Mouse (Mus musculus) gastrocnemius, adult 2 months (tissue): ENCODE results near the gene Gm14137. TPM values are rescaled to one million over a fixed set of nuclear protein-coding genes. Genes with fewer than 3 reads are reported as not detected.

Source experiments
- DNase-seq: peaks from one replicate; pipeline ENCODE4 v3.0.0; 2022
- H3K27ac ChIP-seq: fragments of 200-600 bp; 2 replicates; pipeline ENCODE4 v1.8.1; 2022; ENCODE audit warnings: mild to moderate bottlenecking
- H3K4me3 ChIP-seq: fragments of 200-600 bp; 2 replicates; pipeline ENCODE4 v1.8.1; 2022; ENCODE audit warnings: mild to moderate bottlenecking, moderate library complexity
- CTCF ChIP-seq: fragments of 200-600 bp; IDR thresholded peaks from 2 replicates; pipeline ENCODE4 v1.8.1; 2022; ENCODE audit warnings: antibody characterized with exemption, mild to moderate bottlenecking, moderate library complexity
- intact Hi-C: fragments of 180-260 bp; cut with DNase I; formaldehyde crosslinking; loops from one replicate; pipeline ENCODE4 v1.15.1; 2025
- total RNA-seq, 2 experiments: library from RNA; stranded (reverse); gene quantifications; 2 replicates each; pipeline ENCODE4 v1.2.3; 2021

Gene Gm14137
- total RNA-seq, 2 experiments from 2014 or later = not detected

DNA sequence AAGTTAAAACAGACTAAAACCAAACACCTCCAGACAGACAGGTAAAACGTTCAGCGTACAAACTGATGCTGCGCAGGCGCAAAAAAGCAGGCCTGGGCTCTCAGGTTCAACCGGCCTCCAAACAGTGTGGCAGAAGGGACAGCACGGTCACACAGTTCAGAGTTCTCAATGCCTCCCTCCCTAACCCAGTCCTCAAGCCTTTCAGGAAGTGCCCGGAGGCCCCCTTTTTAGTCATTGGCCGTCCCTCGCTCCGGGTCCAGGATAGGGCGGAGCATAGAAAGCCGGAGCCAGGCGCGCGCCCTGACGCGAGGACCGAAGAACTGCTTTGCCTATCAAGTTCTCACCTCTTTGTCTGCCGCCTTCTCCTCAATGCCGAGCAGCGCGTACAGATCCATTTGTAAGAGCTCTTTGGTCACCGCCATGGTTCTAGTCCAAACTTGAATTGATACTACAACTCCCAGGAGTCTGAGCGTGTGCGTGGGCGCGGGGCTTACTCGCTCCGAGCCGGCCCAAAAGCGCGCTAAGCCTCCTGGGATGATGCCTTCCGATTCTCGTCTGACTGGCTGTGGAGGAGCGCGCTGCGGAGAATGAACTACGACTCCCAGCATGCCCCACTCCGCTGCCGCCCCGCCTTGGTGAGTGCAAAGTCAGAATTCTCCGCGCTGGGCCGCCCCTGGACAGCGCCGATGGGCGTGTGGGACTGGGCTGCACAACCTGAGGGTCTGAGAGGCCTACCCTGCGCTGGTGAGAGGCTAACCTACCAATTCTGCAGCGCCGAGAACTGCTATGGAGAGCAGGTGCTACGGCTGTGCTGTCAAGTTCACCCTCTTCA lies 34.3 kb downstream of the Gm14137 start, which contains the start of the genes Zfyve19 and Dnajc17:
Zfyve19 (plus strand) TSS at position 274 of the 832 bp plus-strand sequence.
Dnajc17 (minus strand) TSS at position 452 of the 832 bp plus-strand sequence.
- no peak for TF ChIP-seq CTCF
- DNase-seq = peak; percentile 97
- intact Hi-C loops = no loop called here
- H3K4me3 ChIP-seq = peak within 1 kb of the TSS; percentile 76
- peak within 1 kb of the TSS; percentile 94 for H3K27ac ChIP-seq

DNA sequence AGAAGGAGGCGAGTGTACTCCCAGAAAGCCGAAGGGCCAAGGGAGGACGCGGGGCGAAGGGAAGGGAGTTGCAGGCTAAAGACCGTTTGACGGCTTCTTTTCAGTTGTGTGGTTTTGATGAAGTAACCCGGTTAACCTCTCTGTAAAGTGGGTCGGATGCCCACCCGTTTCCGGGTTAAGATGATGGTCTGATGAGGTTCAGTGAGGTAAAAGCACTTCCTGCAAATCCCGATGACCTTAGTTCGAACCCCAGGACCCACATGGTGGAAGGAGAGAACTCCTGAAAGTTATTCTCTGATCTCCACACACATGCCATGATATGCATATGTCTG lies 34.8 kb downstream of the Gm14137 start:
- Histone ChIP-seq H3K27ac (peak overlapping the region; percentile 94), H3K4me3 (peak overlapping the region; percentile 76)
- DNase-seq = no peak
- no peak for TF ChIP-seq CTCF
- intact Hi-C loops = no loop called here

Other genes with a start within 250 kb of the Gm14137 start
- gene Chst14, start 248.0 kb upstream of the Gm14137 start, total RNA-seq = 1 to 10 TPM; 1.6 to 2.3 TPM
- 1 to 10 TPM; 3.2 to 4.8 TPM for gene Ccdc32, start 145.1 kb upstream of the Gm14137 start, total RNA-seq
- 1 to 10 TPM; 2.8 to 3.4 TPM for gene Rpusd2, start 139.7 kb upstream of the Gm14137 start, total RNA-seq
- under 1 TPM; 0.03 to 0.06 TPM for gene Knl1, start 127.4 kb upstream of the Gm14137 start, total RNA-seq
- 1 to 10 TPM in 1 of 2 experiments, under 1 TPM in 1; 0.70 to 1.3 TPM for gene Rad51, start 61.7 kb upstream of the Gm14137 start, total RNA-seq
- 1 to 10 TPM; 5.6 to 5.8 TPM for gene Rmdn3, start 17.5 kb upstream of the Gm14137 start, total RNA-seq
- not detected for gene Gchfr, start 6.7 kb upstream of the Gm14137 start, total RNA-seq
- 10 to 100 TPM; 13.3 to 13.9 TPM for gene Zfyve19, start 34.1 kb downstream of the Gm14137 start, total RNA-seq
- gene Dnajc17, start 34.3 kb downstream of the Gm14137 start, total RNA-seq = 1 to 10 TPM; 6.6 to 8.6 TPM
- gene Ppp1r14d, start 55.4 kb downstream of the Gm14137 start, total RNA-seq = not detected
- not detected for gene Spint1, start 62.9 kb downstream of the Gm14137 start, total RNA-seq
- not detected for gene Rhov, start 96.8 kb downstream of the Gm14137 start, total RNA-seq
- gene Vps18, start 114.2 kb downstream of the Gm14137 start, total RNA-seq = 10 to 100 TPM; 10.9 to 11.7 TPM
- gene Dll4, start 151.3 kb downstream of the Gm14137 start, total RNA-seq = 1 to 10 TPM; 3.8 to 4.8 TPM
- gene Chac1, start 176.7 kb downstream of the Gm14137 start, total RNA-seq = 10 to 100 TPM; 30.1 to 90.4 TPM